Mouse (Mus musculus): ENCODE data around the gene Bend5.

GRCm38 (mm10) chr4:111416126-111416525, 1.3 kb downstream of the Bend5 start:
- TF ChIP-seq POLR2A (IDR thresholded peaks at IDR 0.05; ENCODE audit: low read depth, low read length): no peak
- no peak for TF ChIP-seq CTCF (conservative IDR thresholded peaks at IDR 0.05 in 1 of 2, IDR thresholded peaks at IDR 0.05 in 1 of 2; ENCODE audit: low read depth in 2 of 2, low read length in 2 of 2)
- no peak for TF ChIP-seq CHD1 (IDR thresholded peaks at IDR 0.05; ENCODE audit: low read depth, low read length)
- no peak for TF ChIP-seq EP300 (IDR thresholded peaks at IDR 0.05; ENCODE audit: low read length)
- no peak for TF ChIP-seq CHD2 (IDR thresholded peaks at IDR 0.05; ENCODE audit: low read length)
- no peak for TF ChIP-seq GABPA (IDR thresholded peaks at IDR 0.05; ENCODE audit: insufficient replicate concordance, low read depth, low read length)
- no peak for TF ChIP-seq JUND (conservative IDR thresholded peaks at IDR 0.05; ENCODE audit: low read depth, low read length)
- no peak for TF ChIP-seq MAFK (IDR thresholded peaks at IDR 0.05; ENCODE audit: insufficient replicate concordance, low read length)
- TF ChIP-seq USF2 (conservative IDR thresholded peaks at IDR 0.05; ENCODE audit: low read depth, low read length): no peak
- no peak for TF ChIP-seq UBTF (IDR thresholded peaks at IDR 0.05; ENCODE audit: low read depth, low read length)
- TF ChIP-seq RAD21 (IDR thresholded peaks at IDR 0.05; ENCODE audit: low read depth, low read length): no peak

All from CH12.LX (cell line).